Mouse (Mus musculus): ENCODE data around the gene Enc1. TPM values are rescaled to one million over a fixed set of nuclear protein-coding genes. Genes with fewer than 3 reads are reported as not detected.
"Not testable (repeated sequence)": the region's sequence is repeated elsewhere in the genome, so short reads cannot be mapped to it uniquely, and the experiment has no call there.

The Enc1 gene
- polyA plus RNA-seq, 1 experiment from 2014 or later, result 10.4 TPM

DNA sequence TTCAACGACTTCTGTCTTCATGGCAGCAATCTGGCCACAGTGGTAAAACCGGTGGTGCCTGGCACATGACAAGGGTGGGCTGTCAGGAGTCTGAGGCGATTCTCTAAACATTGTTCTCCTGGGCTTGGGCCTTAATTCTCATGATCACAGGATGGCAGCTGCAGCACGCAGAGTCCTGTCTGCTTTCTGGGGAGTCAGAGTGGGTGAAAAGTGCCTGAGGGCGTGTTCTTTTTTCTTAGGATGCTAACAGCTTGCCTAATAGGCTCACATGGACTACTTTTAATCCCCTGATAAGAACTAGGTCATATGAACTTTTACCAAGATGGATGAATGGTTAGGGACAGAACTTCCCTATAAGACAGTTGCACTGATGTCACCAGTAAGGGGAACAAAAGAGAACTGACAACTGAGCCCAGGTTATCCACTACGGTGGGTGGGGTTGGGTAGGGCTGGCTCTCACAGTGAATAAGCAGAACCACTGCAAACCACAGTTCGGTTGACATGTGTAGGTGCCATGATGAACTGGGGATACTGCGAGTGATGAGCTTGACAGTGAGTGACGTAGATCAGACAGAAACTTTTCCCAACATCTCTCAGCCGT, 13.8 kb downstream of the Enc1 start:
- H3K27me3 ChIP-seq, result no peaks in the 10 kb centered on the region
- peaks cover 3% of the 10 kb centered on the region; the same call in 1 of the 2 replicates for H3K4me1 ChIP-seq
- no peaks in the 10 kb centered on the region for H3K9me3 ChIP-seq
- 82% methylated on average over 10 of the region's 10 CpGs for WGBS
- peaks cover 27% of the 10 kb centered on the region for H3K36me3 ChIP-seq
- ATAC-seq (ENCODE audit: insufficient number of reproducible peaks, low FRiP score, low TSS enrichment, low read depth), result no peak
- no peak overlapping the region for H3K4me2 ChIP-seq
- no peak overlapping the region for H3K4me3 ChIP-seq
- no peak overlapping the region for H3K27ac ChIP-seq
- no peak overlapping the region for H3K9ac ChIP-seq

GRCm38 (mm10) chr13:97255976-97256848, 15.3 kb downstream of the Enc1 start:
- Histone ChIP-seq H3K4me1 (no peaks in the 10 kb centered on the region), H3K27me3 (no peaks in the 10 kb centered on the region), H3K36me3 (peaks cover 18% of the 10 kb centered on the region), H3K4me2 (no peak overlapping the region), H3K9me3 (no peaks in the 10 kb centered on the region), H3K9ac (no peak overlapping the region), H3K4me3 (no peak overlapping the region), H3K27ac (no peak overlapping the region)
- no peak for ATAC-seq (ENCODE audit: insufficient number of reproducible peaks, low FRiP score, low TSS enrichment, low read depth)
- WGBS, result 51% methylated on average over 6 of the region's 6 CpGs

DNA sequence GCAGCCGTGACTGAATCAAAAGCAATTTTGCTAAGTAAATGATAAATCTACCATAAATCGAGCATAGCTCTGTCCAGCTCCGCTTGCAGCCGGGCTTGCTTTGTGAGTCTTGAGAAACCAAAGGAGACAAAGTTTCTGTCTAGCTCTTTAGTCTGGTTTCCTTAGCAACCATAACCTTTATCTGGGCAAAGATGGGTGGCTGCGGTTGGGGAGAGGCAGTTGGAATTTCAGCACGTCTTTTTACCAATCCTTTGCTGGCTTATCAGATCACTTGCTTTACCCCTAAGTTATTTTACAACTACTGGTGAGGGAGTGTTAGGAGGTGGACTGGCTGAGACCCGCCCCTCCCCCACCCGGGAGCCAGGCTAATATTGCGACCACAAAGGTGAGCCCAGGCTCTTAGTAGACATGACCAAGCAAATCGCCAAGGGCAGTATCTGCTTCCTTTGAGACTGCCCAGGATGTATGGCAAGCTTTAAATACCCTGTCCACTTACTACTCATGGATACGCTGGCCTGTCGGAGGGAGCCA, 16.0 kb downstream of the Enc1 start:
- Histone ChIP-seq H3K4me2 (no peak overlapping the region), H3K9ac (no peak overlapping the region), H3K4me1 (no peaks in the 10 kb centered on the region; the same call in 1 of the 2 replicates), H3K36me3 (peaks cover 12% of the 10 kb centered on the region), H3K27me3 (no peaks in the 10 kb centered on the region), H3K4me3 (no peak overlapping the region), H3K27ac (no peak overlapping the region), H3K9me3 (no peaks in the 10 kb centered on the region)
- no peak for ATAC-seq (ENCODE audit: insufficient number of reproducible peaks, low FRiP score, low TSS enrichment, low read depth)
- WGBS, result 48% methylated on average over 12 of the region's 12 CpGs

DNA sequence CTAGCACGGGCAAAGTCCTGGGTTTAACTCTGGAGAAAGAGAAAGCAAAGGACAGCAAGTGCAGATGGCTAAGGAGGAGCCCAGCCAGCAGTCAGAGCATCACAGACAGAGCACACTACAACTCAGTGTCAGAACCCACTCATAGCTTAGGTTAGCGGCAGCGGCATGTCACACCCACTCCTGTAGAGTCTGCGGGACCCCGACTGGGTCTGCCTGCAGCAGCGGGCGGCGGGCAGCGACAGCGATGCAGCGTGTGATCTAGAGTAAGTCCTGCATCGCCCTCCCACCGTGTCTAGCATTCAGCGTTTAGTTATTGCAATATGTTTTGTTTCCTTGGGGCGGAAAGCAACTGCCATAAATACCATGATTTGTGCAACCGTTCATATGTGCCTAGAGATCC, 18.4 kb downstream of the Enc1 start:
- no peaks in the 10 kb centered on the region for H3K27me3 ChIP-seq
- no peak overlapping the region for H3K4me2 ChIP-seq
- H3K4me3 ChIP-seq, result no peak overlapping the region
- no peaks in the 10 kb centered on the region for H3K36me3 ChIP-seq
- H3K9ac ChIP-seq, result no peak overlapping the region
- no peaks in the 10 kb centered on the region for H3K9me3 ChIP-seq
- ATAC-seq (ENCODE audit: insufficient number of reproducible peaks, low FRiP score, low TSS enrichment, low read depth), result no peak
- H3K4me1 ChIP-seq, result peaks cover 6% of the 10 kb centered on the region; the same call in 1 of the 2 replicates
- WGBS, result 76% methylated on average over 16 of the region's 16 CpGs
- no peak overlapping the region for H3K27ac ChIP-seq

DNA sequence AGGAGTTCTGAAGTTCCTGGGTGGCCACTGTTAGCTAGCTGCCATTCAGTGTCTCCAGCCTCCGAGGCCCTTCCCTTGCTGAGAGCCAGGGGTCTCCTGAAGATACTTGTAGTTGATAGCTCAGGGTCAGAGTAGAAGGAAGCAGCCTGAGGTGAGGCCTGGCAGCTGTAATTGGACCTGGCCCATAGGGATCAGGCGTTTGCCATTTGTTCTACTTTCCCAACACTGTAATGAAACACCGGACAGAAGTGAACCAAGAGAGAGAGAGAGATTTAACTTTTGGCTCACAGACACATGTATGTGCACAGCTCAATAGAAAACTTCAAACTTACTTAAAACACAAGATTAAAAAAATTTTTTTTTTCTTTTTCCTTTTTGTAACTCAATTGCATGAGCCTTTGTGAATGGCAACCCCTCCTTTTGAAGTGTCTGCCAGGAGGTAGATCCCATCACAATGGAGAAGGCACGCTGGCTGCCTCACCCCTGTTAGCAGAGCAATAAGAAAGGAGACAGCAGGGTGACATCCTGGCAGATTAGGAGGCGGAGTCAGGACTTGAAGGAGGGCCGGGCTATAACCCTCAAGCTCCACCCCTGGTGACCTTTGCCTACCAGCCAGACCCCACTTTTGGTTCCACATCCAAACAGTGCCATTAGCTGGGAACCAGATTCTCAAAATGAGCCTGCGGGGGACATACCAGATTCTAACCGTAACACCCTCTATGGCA, 19.7 kb downstream of the Enc1 start:
- H3K4me1 ChIP-seq, result peaks cover 6% of the 10 kb centered on the region; the same call in 1 of the 2 replicates
- 52% methylated on average over 8 of the region's 8 CpGs for WGBS
- no peak overlapping the region for H3K27ac ChIP-seq
- no peak overlapping the region for H3K9ac ChIP-seq
- no peak for ATAC-seq (ENCODE audit: insufficient number of reproducible peaks, low FRiP score, low TSS enrichment, low read depth)
- H3K4me2 ChIP-seq, result no peak overlapping the region
- H3K36me3 ChIP-seq, result no peaks in the 10 kb centered on the region
- no peak overlapping the region for H3K4me3 ChIP-seq
- no peaks in the 10 kb centered on the region for H3K9me3 ChIP-seq
- no peaks in the 10 kb centered on the region for H3K27me3 ChIP-seq

DNA sequence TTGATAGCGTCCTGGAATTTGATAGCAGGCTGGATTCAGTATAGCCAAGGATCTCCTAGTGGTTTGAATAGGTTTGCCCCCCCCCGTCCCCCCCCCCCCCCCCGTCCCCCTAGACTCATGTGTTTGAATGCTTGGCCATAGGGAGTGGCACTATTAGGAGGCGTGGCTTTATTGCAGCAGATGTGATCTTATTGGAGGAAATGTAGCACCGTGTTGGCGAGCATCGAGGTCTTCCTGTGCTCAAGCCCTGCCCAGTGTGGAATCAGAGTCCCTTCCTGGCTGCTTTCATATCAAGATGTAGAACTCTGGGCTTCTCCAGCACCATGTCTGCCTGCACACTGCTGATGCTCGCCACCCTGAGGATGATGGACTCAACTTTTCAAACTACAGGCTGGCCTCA, 20.6 kb downstream of the Enc1 start:
- H3K4me3 ChIP-seq, result no peak overlapping the region
- ATAC-seq (ENCODE audit: insufficient number of reproducible peaks, low FRiP score, low TSS enrichment, low read depth), result no peak
- no peak overlapping the region for H3K4me2 ChIP-seq
- H3K27me3 ChIP-seq, result no peaks in the 10 kb centered on the region
- H3K27ac ChIP-seq, result no peak overlapping the region
- peaks cover 6% of the 10 kb centered on the region; the same call in 1 of the 2 replicates for H3K4me1 ChIP-seq
- 55% methylated on average over 7 of the region's 8 CpGs for WGBS
- no peaks in the 10 kb centered on the region for H3K9me3 ChIP-seq
- H3K9ac ChIP-seq, result no peak overlapping the region
- no peaks in the 10 kb centered on the region for H3K36me3 ChIP-seq

GRCm38 (mm10) chr13:97262676-97263075, 21.8 kb downstream of the Enc1 start:
- Histone ChIP-seq H3K27ac (no peak overlapping the region), H3K36me3 (no peaks in the 10 kb centered on the region), H3K9ac (no peak overlapping the region), H3K9me3 (no peaks in the 10 kb centered on the region), H3K27me3 (no peaks in the 10 kb centered on the region), H3K4me3 (no peak overlapping the region), H3K4me1 (peaks cover 6% of the 10 kb centered on the region; the same call in 1 of the 2 replicates), H3K4me2 (no peak overlapping the region)
- ATAC-seq (ENCODE audit: insufficient number of reproducible peaks, low FRiP score, low TSS enrichment, low read depth), result no peak
- WGBS, result 35% methylated on average over 10 of the region's 10 CpGs

- H3K9ac ChIP-seq; H3K36me3 ChIP-seq; H3K4me3 ChIP-seq; H3K9me3 ChIP-seq; ATAC-seq (ENCODE audit: insufficient number of reproducible peaks, low FRiP score, low TSS enrichment, low read depth); H3K4me2 ChIP-seq; H3K27me3 ChIP-seq; H3K27ac ChIP-seq; H3K4me1 ChIP-seq: not testable (repeated sequence)
- WGBS, result 85% methylated on average over 6 of the region's 6 CpGs
Observed at GRCm38 (mm10) chr13:97265534-97265933, 24.6 kb downstream of the Enc1 start.

- WGBS, result 68% methylated on average over 2 of the region's 2 CpGs
- H3K36me3 ChIP-seq, result no peaks in the 10 kb centered on the region
- H3K4me1 ChIP-seq, result no peaks in the 10 kb centered on the region
- no peak overlapping the region for H3K4me2 ChIP-seq
- H3K27me3 ChIP-seq, result no peaks in the 10 kb centered on the region
- no peak for ATAC-seq (ENCODE audit: insufficient number of reproducible peaks, low FRiP score, low TSS enrichment, low read depth)
- H3K9me3 ChIP-seq, result no peaks in the 10 kb centered on the region
- no peak overlapping the region for H3K4me3 ChIP-seq
- no peak overlapping the region for H3K27ac ChIP-seq
- no peak overlapping the region for H3K9ac ChIP-seq
Observed at GRCm38 (mm10) chr13:97270723-97271122, 29.8 kb downstream of the Enc1 start.

DNA sequence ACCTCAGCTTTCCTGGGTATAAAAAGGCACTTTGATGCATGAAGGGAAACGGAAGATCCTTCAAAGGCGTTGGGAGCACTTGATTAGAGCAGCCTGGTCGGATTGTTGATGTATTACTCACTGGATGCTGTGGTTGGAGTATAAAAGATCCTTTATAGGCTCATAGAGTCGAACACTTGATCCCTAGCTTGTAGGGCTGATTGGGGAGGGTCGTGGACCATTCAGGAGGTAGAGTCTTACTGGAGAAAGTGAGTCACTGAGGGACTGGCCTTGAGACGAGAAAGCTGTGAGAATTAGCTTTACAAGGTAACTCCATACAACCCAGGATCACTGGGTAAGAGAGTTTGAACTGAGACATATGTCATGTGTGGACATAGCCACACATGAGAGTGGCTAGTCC, 30.7 kb downstream of the Enc1 start:
- H3K36me3 ChIP-seq, result no peaks in the 10 kb centered on the region
- H3K27me3 ChIP-seq, result no peaks in the 10 kb centered on the region
- H3K9me3 ChIP-seq, result no peaks in the 10 kb centered on the region
- H3K4me3 ChIP-seq, result no peak overlapping the region
- no peaks in the 10 kb centered on the region for H3K4me1 ChIP-seq
- no peak overlapping the region for H3K9ac ChIP-seq
- H3K27ac ChIP-seq, result no peak overlapping the region
- no peak for ATAC-seq (ENCODE audit: insufficient number of reproducible peaks, low FRiP score, low TSS enrichment, low read depth)
- H3K4me2 ChIP-seq, result no peak overlapping the region
- WGBS, result 59% methylated on average over 6 of the region's 6 CpGs

DNA sequence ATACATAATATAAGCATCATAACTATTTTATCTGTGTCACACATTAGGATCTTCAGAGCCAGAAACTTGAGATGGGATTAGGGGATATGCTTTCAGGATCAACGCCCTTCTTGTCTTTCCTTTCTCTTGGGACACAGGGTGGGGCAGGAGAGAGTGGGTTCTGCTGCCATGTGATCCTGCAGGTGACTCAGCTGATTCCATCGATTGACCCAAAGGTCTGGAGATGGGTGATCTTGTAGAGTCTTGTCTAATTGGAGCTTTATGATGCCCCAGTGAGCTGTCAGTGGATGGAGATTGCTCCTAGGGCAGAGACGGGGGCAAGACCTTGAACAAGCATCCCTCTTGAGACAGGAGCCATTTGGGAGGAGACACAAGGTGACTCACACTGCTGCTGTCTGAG, 33.9 kb downstream of the Enc1 start:
- no peak overlapping the region for H3K9ac ChIP-seq

GRCm38 (mm10) chr13:97275482-97275881, 34.6 kb downstream of the Enc1 start:
- no peak overlapping the region for H3K27ac ChIP-seq
- no peak overlapping the region for H3K4me2 ChIP-seq
- WGBS, result 70% methylated on average over 10 of the region's 10 CpGs
- no peaks in the 10 kb centered on the region for H3K27me3 ChIP-seq
- H3K4me3 ChIP-seq, result no peak overlapping the region
- no peak overlapping the region for H3K9ac ChIP-seq
- H3K36me3 ChIP-seq, result no peaks in the 10 kb centered on the region
- no peak for ATAC-seq (ENCODE audit: insufficient number of reproducible peaks, low FRiP score, low TSS enrichment, low read depth)
- no peaks in the 10 kb centered on the region for H3K4me1 ChIP-seq
- H3K9me3 ChIP-seq, result no peaks in the 10 kb centered on the region

More for the DNA sequence above, 33.9 kb downstream of the Enc1 start:
- WGBS, result 77% methylated on average over 3 of the region's 3 CpGs
- H3K4me1 ChIP-seq, result no peaks in the 10 kb centered on the region
- no peak for ATAC-seq (ENCODE audit: insufficient number of reproducible peaks, low FRiP score, low TSS enrichment, low read depth)
- no peaks in the 10 kb centered on the region for H3K9me3 ChIP-seq
- H3K27ac ChIP-seq, result no peak overlapping the region
- H3K4me3 ChIP-seq, result no peak overlapping the region
- no peak overlapping the region for H3K4me2 ChIP-seq
- H3K36me3 ChIP-seq, result no peaks in the 10 kb centered on the region
- no peaks in the 10 kb centered on the region for H3K27me3 ChIP-seq
